Mouse (Mus musculus) brain, embryonic 14.5 days (tissue): ENCODE data around the gene Sh3pxd2a.

ENCODE experiments used
- CTCF ChIP-seq: fragments of 200-500 bp; IDR thresholded peaks from 2 replicates; pipeline ENCODE4 v1.5.1; 2012; ENCODE audit warnings: inconsistent platforms, mild to moderate bottlenecking, moderate library complexity, borderline replicate concordance; ENCODE audit not compliant: insufficient read depth, insufficient read length; ENCODE audit errors: extremely low read depth
- POLR2A ChIP-seq: fragments of 200-500 bp; IDR thresholded peaks from 2 replicates; pipeline ENCODE4 v1.6.1; 2012; ENCODE audit warnings: mild to moderate bottlenecking, inconsistent platforms, borderline replicate concordance; ENCODE audit not compliant: poor library complexity, insufficient read depth, insufficient read length, severe bottlenecking; ENCODE audit errors: extremely low read depth

DNA sequence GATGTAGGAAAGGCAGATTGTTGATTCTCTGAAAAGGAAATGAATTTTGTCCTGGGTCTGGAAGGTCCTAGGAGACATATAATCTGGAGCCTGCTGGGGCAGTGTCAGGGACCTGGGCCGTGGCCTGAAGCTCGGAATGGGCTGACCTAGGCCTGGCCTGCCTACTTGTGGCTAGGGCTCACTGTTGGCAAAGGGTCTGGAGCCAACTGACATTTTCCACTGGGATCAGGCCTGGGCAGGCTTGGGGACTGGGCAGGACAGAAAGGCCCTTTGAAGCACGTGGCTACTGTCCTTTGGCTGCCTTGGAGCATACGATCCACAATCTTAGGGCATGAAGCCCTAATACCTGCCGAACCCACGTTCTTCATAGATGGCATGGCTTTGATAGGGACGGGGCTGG is 234.1 kb downstream of the Sh3pxd2a start:
- TF ChIP-seq CTCF (no peak), POLR2A (no peak)
